Mouse (Mus musculus): ENCODE measurements around the gene Slc12a8.
A peak's percentile ranks its signal among the peaks of the same experiment; 100 is the strongest.

The Slc12a8 gene

GRCm38 (mm10) chr16:33583881-33584454 is 66.8 kb downstream of the Slc12a8 start:
- no peak for DNase-seq (ENCODE audit: low spot score)

- DNase-seq (ENCODE audit: low spot score) = no peak
Measured at GRCm38 (mm10) chr16:33584455-33585082, 67.4 kb downstream of the Slc12a8 start.

- DNase-seq (ENCODE audit: low spot score) = no peak
Measured at GRCm38 (mm10) chr16:33585083-33585460, 67.9 kb downstream of the Slc12a8 start.

- peak; percentile 79 for DNase-seq (ENCODE audit: low spot score)
Measured at GRCm38 (mm10) chr16:33587283-33588127, 70.4 kb downstream of the Slc12a8 start.

GRCm38 (mm10) chr16:33588845-33589244 is 71.7 kb downstream of the Slc12a8 start:
- DNase-seq (ENCODE audit: low spot score) = no peak

- no peak for DNase-seq (ENCODE audit: low spot score)
Measured at GRCm38 (mm10) chr16:33590438-33590837, 73.3 kb downstream of the Slc12a8 start.

- no peak for DNase-seq (ENCODE audit: low spot score)
Measured at GRCm38 (mm10) chr16:33591390-33592067, 74.4 kb downstream of the Slc12a8 start.

- DNase-seq (ENCODE audit: low spot score) = no peak
Measured at GRCm38 (mm10) chr16:33592286-33592685, 75.2 kb downstream of the Slc12a8 start.

GRCm38 (mm10) chr16:33593467-33593866 is 76.3 kb downstream of the Slc12a8 start:
- DNase-seq (ENCODE audit: low spot score) = no peak

- peak; percentile 37 for DNase-seq (ENCODE audit: low spot score)
Measured at GRCm38 (mm10) chr16:33594037-33594771, 77.1 kb downstream of the Slc12a8 start.

GRCm38 (mm10) chr16:33595235-33595769 is 78.2 kb downstream of the Slc12a8 start:
- no peak for DNase-seq (ENCODE audit: low spot score)

GRCm38 (mm10) chr16:33596213-33596612 is 79.1 kb downstream of the Slc12a8 start:
- no peak for DNase-seq (ENCODE audit: low spot score)

- DNase-seq (ENCODE audit: low spot score) = no peak
Measured at GRCm38 (mm10) chr16:33600216-33600615, 83.1 kb downstream of the Slc12a8 start.

GRCm38 (mm10) chr16:33601299-33601698 is 84.2 kb downstream of the Slc12a8 start:
- no peak for DNase-seq (ENCODE audit: low spot score)

GRCm38 (mm10) chr16:33605647-33606596 is 88.8 kb downstream of the Slc12a8 start:
- DNase-seq (ENCODE audit: low spot score) = no peak

- no peak for DNase-seq (ENCODE audit: low spot score)
Measured at GRCm38 (mm10) chr16:33606691-33607532, 89.8 kb downstream of the Slc12a8 start.

GRCm38 (mm10) chr16:33609554-33609953 is 92.4 kb downstream of the Slc12a8 start:
- DNase-seq (ENCODE audit: low spot score) = no peak

- no peak for DNase-seq (ENCODE audit: low spot score)
Measured at GRCm38 (mm10) chr16:33610466-33610865, 93.3 kb downstream of the Slc12a8 start.

GRCm38 (mm10) chr16:33611291-33611690 is 94.2 kb downstream of the Slc12a8 start:
- no peak for DNase-seq (ENCODE audit: low spot score)

Data from urinary bladder, postnatal 14 days (tissue).